Mouse (Mus musculus): Measurements from ENCODE around the gene Eif3b.
"Not testable (repeated sequence)": the region's sequence is repeated elsewhere in the genome, so short reads cannot be mapped to it uniquely, and the experiment has no call there.

Eif3b gene

GRCm38 (mm10) chr5:140392701-140393100 lies 26.4 kb upstream of the Eif3b start:
- no peak for DNase-seq (ENCODE audit: low read depth, low spot score)

- DNase-seq (ENCODE audit: low read depth, low spot score): no peak
Measured at GRCm38 (mm10) chr5:140396166-140396940, 22.8 kb upstream of the Eif3b start.

- DNase-seq (ENCODE audit: low read depth, low spot score): no peak
Measured at GRCm38 (mm10) chr5:140402640-140403270, 16.4 kb upstream of the Eif3b start.

GRCm38 (mm10) chr5:140405126-140405525 lies 14.0 kb upstream of the Eif3b start:
- no peak for DNase-seq (ENCODE audit: low read depth, low spot score)

GRCm38 (mm10) chr5:140406666-140407065 lies 12.5 kb upstream of the Eif3b start:
- DNase-seq (ENCODE audit: low read depth, low spot score): no peak

GRCm38 (mm10) chr5:140408801-140409200 lies 10.3 kb upstream of the Eif3b start:
- no peak for DNase-seq (ENCODE audit: low read depth, low spot score)

GRCm38 (mm10) chr5:140411339-140411738 lies 7.8 kb upstream of the Eif3b start:
- peak; percentile 67 for DNase-seq (ENCODE audit: low read depth, low spot score)

- no peak for DNase-seq (ENCODE audit: low read depth, low spot score)
Measured at GRCm38 (mm10) chr5:140414647-140415046, 4.5 kb upstream of the Eif3b start.

GRCm38 (mm10) chr5:140418106-140418488 lies 1.0 kb upstream of the Eif3b start:
- no peak for DNase-seq (ENCODE audit: low read depth, low spot score)

GRCm38 (mm10) chr5:140419442-140420080 lies 433 bp downstream of the Eif3b start:
- DNase-seq (ENCODE audit: low read depth, low spot score): no peak

- no peak for DNase-seq (ENCODE audit: low read depth, low spot score)
Measured at GRCm38 (mm10) chr5:140420616-140421015, 1.5 kb downstream of the Eif3b start.

GRCm38 (mm10) chr5:140425016-140425783 lies 6.1 kb downstream of the Eif3b start:
- DNase-seq (ENCODE audit: low read depth, low spot score): no peak

- peak; percentile 27 for DNase-seq (ENCODE audit: low read depth, low spot score)
Measured at GRCm38 (mm10) chr5:140439117-140439516, 20.0 kb downstream of the Eif3b start.

GRCm38 (mm10) chr5:140441406-140441805 lies 22.3 kb downstream of the Eif3b start:
- DNase-seq (ENCODE audit: low read depth, low spot score): no peak

- no peak for DNase-seq (ENCODE audit: low read depth, low spot score)
Measured at GRCm38 (mm10) chr5:140444012-140444411, 24.9 kb downstream of the Eif3b start.

GRCm38 (mm10) chr5:140445345-140445744 lies 26.2 kb downstream of the Eif3b start, which contains the start of gene Gm4869:
Gm4869 (plus strand) TSS chr5:140445645.
- DNase-seq (ENCODE audit: low read depth, low spot score): no peak

GRCm38 (mm10) chr5:140446054-140446453 lies 26.9 kb downstream of the Eif3b start:
- DNase-seq (ENCODE audit: low read depth, low spot score): no peak

GRCm38 (mm10) chr5:140454488-140454887 lies 35.4 kb downstream of the Eif3b start:
- no peak for DNase-seq (ENCODE audit: low read depth, low spot score)

GRCm38 (mm10) chr5:140455466-140455865 lies 36.3 kb downstream of the Eif3b start:
- DNase-seq (ENCODE audit: low read depth, low spot score): no peak

- DNase-seq (ENCODE audit: low read depth, low spot score): no peak
Measured at GRCm38 (mm10) chr5:140461476-140461875, 42.3 kb downstream of the Eif3b start.

- not testable (repeated sequence) for DNase-seq (ENCODE audit: low read depth, low spot score)
Measured at GRCm38 (mm10) chr5:140463151-140463550, 44.0 kb downstream of the Eif3b start.

- DNase-seq (ENCODE audit: low read depth, low spot score): no peak
Measured at GRCm38 (mm10) chr5:140464943-140465342, 45.8 kb downstream of the Eif3b start.

Data from mesoderm, embryonic 11.5 days (tissue).